Mouse (Mus musculus): ENCODE data around the gene Ncan. TPM values are rescaled to one million over a fixed set of nuclear protein-coding genes. Genes with fewer than 3 reads are reported as not detected.

Gene Ncan
- polyA plus RNA-seq (2016; fragmentation: Nextera tagmentation; extraction: Ambion mirVana), result 0.06 and 0.29 TPM in 2 replicates

GRCm38 (mm10) chr8:70120667-70121066, at the start of gene Ncan:
TSS of gene Ncan (minus strand) at chr8:70120873.
- Histone ChIP-seq H3K36me3 (no peaks in the 10 kb centered on the region), H3K4me1 (peaks cover 9% of the 10 kb centered on the region), H3K4me3 (peak within 1 kb of the TSS; percentile 42), H3K9me3 (no peaks in the 10 kb centered on the region), H3K27me3 (ENCODE audit: insufficient read depth, poor library complexity, severe bottlenecking) (peaks cover 87% of the 10 kb centered on the region), H3K27ac (no peak within 1 kb of the TSS)
- WGBS, result 2% methylated on average over 19 of the region's 19 CpGs
- DNase-seq (ENCODE audit: low spot score), result peak; percentile 84

GRCm38 (mm10) chr8:70170116-70170515, 49.4 kb upstream of the Ncan start:
- peaks cover 36% of the 10 kb centered on the region for H3K27me3 ChIP-seq (ENCODE audit: insufficient read depth, poor library complexity, severe bottlenecking)
- no peaks in the 10 kb centered on the region for H3K36me3 ChIP-seq
- DNase-seq (ENCODE audit: low spot score), result no peak
- H3K4me3 ChIP-seq, result no peak overlapping the region
- no peaks in the 10 kb centered on the region for H3K9me3 ChIP-seq
- H3K27ac ChIP-seq, result no peak overlapping the region
- 68% methylated on average over 3 of the region's 3 CpGs for WGBS
- peaks cover 44% of the 10 kb centered on the region for H3K4me1 ChIP-seq

DNA sequence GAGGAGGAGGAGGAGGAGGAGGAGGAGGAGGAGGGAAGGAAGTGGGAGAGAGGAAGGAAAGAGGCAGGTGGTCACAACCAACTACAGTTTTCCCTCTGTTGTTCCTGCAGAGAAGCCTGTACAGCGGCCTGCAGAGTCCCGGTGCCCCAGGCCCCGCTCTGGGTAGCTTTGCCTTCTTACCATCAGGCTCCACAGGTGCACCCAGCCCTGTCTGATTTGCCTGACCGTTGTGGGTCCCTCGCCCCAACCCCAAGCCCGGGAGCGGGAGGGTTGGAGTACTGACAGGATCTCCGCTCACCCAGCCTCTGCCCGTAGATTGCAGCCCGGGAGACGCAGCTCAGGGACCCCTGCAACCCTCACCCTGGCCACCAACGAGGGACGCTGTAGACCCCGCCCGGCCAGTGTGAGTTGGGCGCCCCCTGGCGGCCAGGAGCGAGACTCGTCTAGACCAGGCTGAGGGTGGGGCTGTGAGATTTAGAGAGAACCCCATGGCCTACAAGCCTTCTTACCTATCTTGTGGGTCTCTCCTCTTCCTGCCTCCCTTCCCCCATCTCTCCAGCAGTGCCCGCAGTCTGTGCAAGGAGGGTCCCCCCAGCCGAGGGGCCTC, 45.9 kb upstream of the Ncan start:
- 3% methylated on average over 21 of the region's 21 CpGs for WGBS
- H3K4me3 ChIP-seq, result peak overlapping the region; percentile 42
- no peaks in the 10 kb centered on the region for H3K9me3 ChIP-seq
- H3K27me3 ChIP-seq (ENCODE audit: insufficient read depth, poor library complexity, severe bottlenecking), result peaks cover 67% of the 10 kb centered on the region
- no peaks in the 10 kb centered on the region for H3K36me3 ChIP-seq
- H3K4me1 ChIP-seq, result peaks cover 27% of the 10 kb centered on the region
- peak overlapping the region; percentile 60 for H3K27ac ChIP-seq
- peak; percentile 89 for DNase-seq (ENCODE audit: low spot score)

- no peak for DNase-seq (ENCODE audit: low spot score)
- H3K9me3 ChIP-seq, result no peaks in the 10 kb centered on the region
- peaks cover 79% of the 10 kb centered on the region for H3K27me3 ChIP-seq (ENCODE audit: insufficient read depth, poor library complexity, severe bottlenecking)
- H3K36me3 ChIP-seq, result no peaks in the 10 kb centered on the region
- H3K4me3 ChIP-seq, result no peak overlapping the region
- 87% methylated on average over 3 of the region's 3 CpGs for WGBS
- no peak overlapping the region for H3K27ac ChIP-seq
- peaks cover 33% of the 10 kb centered on the region for H3K4me1 ChIP-seq
Observed at GRCm38 (mm10) chr8:70163316-70163715, 42.6 kb upstream of the Ncan start.

DNA sequence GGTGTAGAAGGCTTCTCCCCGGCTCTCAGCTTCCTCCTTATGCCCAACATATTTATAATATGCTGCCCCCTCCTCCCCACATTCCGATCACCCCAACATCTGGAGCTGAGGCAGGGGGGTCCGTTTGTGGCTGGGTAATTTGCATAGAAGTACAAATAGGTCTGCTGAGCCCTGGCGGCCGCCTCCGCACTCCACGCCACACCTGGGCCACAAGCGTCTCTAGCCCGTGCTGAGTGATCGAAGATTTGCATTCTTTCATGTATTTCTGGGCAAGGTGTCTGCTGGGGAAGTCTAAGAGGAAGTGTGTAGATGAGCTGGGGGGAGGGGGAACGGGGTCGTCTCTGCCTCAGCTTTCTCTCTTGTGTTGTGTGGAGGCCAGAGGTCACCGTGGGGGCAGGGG, 39.3 kb upstream of the Ncan start:
- peaks cover 74% of the 10 kb centered on the region for H3K27me3 ChIP-seq (ENCODE audit: insufficient read depth, poor library complexity, severe bottlenecking)
- no peaks in the 10 kb centered on the region for H3K9me3 ChIP-seq
- peaks cover 17% of the 10 kb centered on the region for H3K4me1 ChIP-seq
- WGBS, result 63% methylated on average over 13 of the region's 13 CpGs
- H3K4me3 ChIP-seq, result no peak overlapping the region
- no peak for DNase-seq (ENCODE audit: low spot score)
- H3K36me3 ChIP-seq, result no peaks in the 10 kb centered on the region
- H3K27ac ChIP-seq, result no peak overlapping the region

GRCm38 (mm10) chr8:70159211-70159610, 38.5 kb upstream of the Ncan start:
- no peak for DNase-seq (ENCODE audit: low spot score)
- Histone ChIP-seq H3K36me3 (no peaks in the 10 kb centered on the region), H3K4me3 (no peak overlapping the region), H3K27ac (no peak overlapping the region), H3K4me1 (peaks cover 16% of the 10 kb centered on the region), H3K27me3 (ENCODE audit: insufficient read depth, poor library complexity, severe bottlenecking) (peaks cover 73% of the 10 kb centered on the region), H3K9me3 (no peaks in the 10 kb centered on the region)
- WGBS, result 81% methylated on average over 4 of the region's 4 CpGs

GRCm38 (mm10) chr8:70158069-70158853, 37.6 kb upstream of the Ncan start:
- peaks cover 66% of the 10 kb centered on the region for H3K27me3 ChIP-seq (ENCODE audit: insufficient read depth, poor library complexity, severe bottlenecking)

DNA sequence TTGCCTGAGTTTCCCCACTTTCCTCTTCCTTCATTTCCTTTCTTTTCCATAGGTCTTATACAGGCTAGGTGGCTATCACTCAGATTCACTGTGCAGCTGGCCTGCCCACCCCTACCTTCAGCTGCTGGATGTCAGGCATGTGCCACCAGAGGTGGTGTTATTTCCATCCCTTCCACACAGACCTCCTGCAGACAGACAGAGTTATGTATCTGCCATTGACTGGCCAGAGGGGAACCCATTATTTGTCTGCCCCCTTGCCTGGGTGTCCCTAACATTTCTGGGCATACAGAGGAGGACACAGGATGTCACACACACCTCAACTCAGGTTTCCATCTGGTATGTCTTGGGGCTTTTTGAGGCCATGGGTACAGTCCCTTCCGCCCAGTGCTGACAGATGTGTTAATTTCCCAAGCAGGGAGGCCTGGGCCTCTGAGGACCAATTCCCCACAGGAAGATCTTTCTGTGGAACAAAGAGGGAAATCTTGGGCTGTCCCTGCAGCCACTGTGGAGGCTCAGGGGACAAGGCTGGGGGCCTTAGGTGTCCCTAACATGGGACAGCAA, 36.6 kb upstream of the Ncan start:
- H3K4me3 ChIP-seq, result no peak overlapping the region
- H3K36me3 ChIP-seq, result no peaks in the 10 kb centered on the region
- WGBS, result 89% methylated on average over 1 of the region's 1 CpGs
- no peaks in the 10 kb centered on the region for H3K9me3 ChIP-seq
- H3K27me3 ChIP-seq (ENCODE audit: insufficient read depth, poor library complexity, severe bottlenecking), result peaks cover 60% of the 10 kb centered on the region
- H3K27ac ChIP-seq, result no peak overlapping the region; the same call in 1 of the 2 replicates
- H3K4me1 ChIP-seq, result peaks cover 22% of the 10 kb centered on the region
- no peak for DNase-seq (ENCODE audit: low spot score)

More at GRCm38 (mm10) chr8:70158069-70158853, 37.6 kb upstream of the Ncan start:
- peak; percentile 91 for DNase-seq (ENCODE audit: low spot score)
- Histone ChIP-seq H3K36me3 (no peaks in the 10 kb centered on the region), H3K9me3 (no peaks in the 10 kb centered on the region), H3K4me3 (peak overlapping the region; percentile 71), H3K4me1 (peaks cover 16% of the 10 kb centered on the region), H3K27ac (peak overlapping the region; percentile 53; the same call in 1 of the 2 replicates)
- 10% methylated on average over 40 of the region's 40 CpGs for WGBS

DNA sequence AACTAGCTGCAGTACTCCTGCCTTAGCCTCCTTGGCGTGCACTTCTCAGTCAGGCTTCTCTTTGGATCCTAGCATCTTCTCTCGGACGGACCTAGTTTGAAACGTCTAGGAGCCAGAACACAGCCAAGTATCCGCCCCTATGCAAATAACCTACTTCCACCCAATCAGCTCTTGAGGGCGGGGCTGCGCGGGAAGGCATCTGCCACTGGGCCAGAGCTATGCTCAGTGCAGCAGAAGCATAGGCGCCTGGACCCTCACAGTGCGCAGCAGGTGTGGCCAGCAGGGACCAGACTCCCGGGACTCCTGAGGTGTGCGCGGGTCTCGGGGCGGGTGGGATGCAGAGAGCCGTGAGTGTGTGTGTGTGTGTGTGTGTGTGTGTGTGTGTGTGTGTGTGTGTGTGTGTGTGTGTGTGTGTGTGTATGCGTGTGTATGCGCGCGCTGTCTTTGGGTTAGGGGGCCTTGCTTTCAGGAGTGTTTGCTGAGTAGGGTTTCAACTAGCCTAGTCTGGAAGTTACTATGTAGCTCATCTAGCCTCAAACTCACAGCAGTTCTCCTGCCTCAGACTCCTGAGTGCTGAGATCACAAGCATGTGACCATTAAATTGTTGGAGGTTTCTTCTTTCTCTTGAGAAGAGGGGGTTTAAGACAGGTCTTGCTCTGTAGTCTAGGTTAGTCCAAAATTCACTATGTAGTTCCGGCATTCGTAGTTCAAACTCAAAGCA, 32.0 kb upstream of the Ncan start:
- peaks cover 66% of the 10 kb centered on the region for H3K27me3 ChIP-seq (ENCODE audit: insufficient read depth, poor library complexity, severe bottlenecking)
- H3K36me3 ChIP-seq, result no peaks in the 10 kb centered on the region

GRCm38 (mm10) chr8:70150158-70150557, 29.5 kb upstream of the Ncan start:
- peaks cover 40% of the 10 kb centered on the region for H3K27me3 ChIP-seq (ENCODE audit: insufficient read depth, poor library complexity, severe bottlenecking)
- H3K4me3 ChIP-seq, result peak overlapping the region; percentile 10; the same call in 1 of the 2 replicates
- no peak for DNase-seq (ENCODE audit: low spot score)
- H3K27ac ChIP-seq, result peak overlapping the region; percentile 59; the same call in 1 of the 2 replicates
- H3K4me1 ChIP-seq, result peaks cover 18% of the 10 kb centered on the region
- 19% methylated on average over 13 of the region's 13 CpGs for WGBS
- H3K36me3 ChIP-seq, result peaks cover 21% of the 10 kb centered on the region
- H3K9me3 ChIP-seq, result no peaks in the 10 kb centered on the region

More for the DNA sequence above, 32.0 kb upstream of the Ncan start:
- Histone ChIP-seq H3K9me3 (no peaks in the 10 kb centered on the region), H3K27ac (0 out of 2 replicates have a peak overlapping the region, but pooled peaks have one; percentile 6), H3K4me1 (peaks cover 21% of the 10 kb centered on the region), H3K4me3 (peak overlapping the region; percentile 41)
- DNase-seq (ENCODE audit: low spot score), result peak; percentile 96
- 18% methylated on average over 22 of the region's 22 CpGs for WGBS

DNA sequence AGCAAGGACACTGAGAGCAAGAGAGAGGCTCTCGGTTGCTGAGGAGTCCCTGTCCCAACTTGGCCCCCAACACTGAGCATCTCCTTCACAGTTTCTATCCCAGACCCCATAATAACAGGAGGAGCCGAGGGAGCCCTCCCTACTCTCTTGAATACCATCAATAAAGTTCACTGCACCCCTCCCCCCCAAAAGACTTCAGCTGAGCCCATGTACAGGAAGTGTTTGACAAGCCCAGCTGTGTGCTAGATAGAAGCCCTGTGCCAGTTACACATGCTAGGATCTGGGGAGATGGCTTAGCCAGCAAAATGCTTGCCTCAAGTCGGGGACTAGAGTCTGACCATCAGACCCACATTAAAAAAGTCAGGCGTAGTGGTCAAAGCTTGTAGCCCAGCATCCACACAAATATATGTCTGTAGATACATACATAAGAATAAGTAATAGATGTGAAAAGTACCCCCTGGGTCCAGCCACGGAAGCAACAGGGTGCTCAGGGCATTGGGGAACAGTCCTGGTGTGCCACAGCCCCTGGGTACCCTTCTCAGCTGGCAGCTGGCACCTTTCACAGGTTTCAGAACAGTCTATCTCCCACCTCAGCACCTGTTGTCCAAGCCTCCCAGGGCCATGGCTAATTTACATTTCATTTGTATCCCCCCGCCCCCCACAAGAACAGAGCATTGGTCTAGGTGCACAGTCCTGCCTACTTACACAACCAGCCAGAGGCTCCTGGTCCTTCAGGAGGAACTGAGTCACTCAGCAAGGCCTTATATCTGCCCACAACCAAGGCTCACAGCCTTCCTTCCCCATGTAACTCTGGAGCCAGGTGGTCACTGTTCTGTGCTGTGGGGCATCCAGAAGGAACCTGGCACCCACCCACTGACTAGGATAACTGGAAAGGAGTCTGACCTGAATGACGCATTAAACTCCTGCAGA, 27.3 kb upstream of the Ncan start:
- H3K9me3 ChIP-seq, result no peaks in the 10 kb centered on the region
- no peak overlapping the region for H3K4me3 ChIP-seq
- H3K36me3 ChIP-seq, result peaks cover 42% of the 10 kb centered on the region
- no peak for DNase-seq (ENCODE audit: low spot score)
- no peak overlapping the region for H3K27ac ChIP-seq
- WGBS, result 89% methylated on average over 7 of the region's 7 CpGs
- H3K27me3 ChIP-seq (ENCODE audit: insufficient read depth, poor library complexity, severe bottlenecking), result peaks cover 27% of the 10 kb centered on the region
- peaks cover 17% of the 10 kb centered on the region for H3K4me1 ChIP-seq

GRCm38 (mm10) chr8:70139981-70140380, 19.3 kb upstream of the Ncan start:
- Histone ChIP-seq H3K4me1 (peaks cover 23% of the 10 kb centered on the region), H3K4me3 (peak overlapping the region; percentile 91), H3K27me3 (ENCODE audit: insufficient read depth, poor library complexity, severe bottlenecking) (no peaks in the 10 kb centered on the region), H3K27ac (peak overlapping the region; percentile 88), H3K36me3 (peaks cover 50% of the 10 kb centered on the region), H3K9me3 (no peaks in the 10 kb centered on the region)
- DNase-seq (ENCODE audit: low spot score), result no peak
- WGBS, result 12% methylated on average over 9 of the region's 9 CpGs

Measured in heart, embryonic 10.5 days (tissue).